Comparison of ENCODE assay signal across 10 mouse cellular contexts in the genomic region with DNA sequence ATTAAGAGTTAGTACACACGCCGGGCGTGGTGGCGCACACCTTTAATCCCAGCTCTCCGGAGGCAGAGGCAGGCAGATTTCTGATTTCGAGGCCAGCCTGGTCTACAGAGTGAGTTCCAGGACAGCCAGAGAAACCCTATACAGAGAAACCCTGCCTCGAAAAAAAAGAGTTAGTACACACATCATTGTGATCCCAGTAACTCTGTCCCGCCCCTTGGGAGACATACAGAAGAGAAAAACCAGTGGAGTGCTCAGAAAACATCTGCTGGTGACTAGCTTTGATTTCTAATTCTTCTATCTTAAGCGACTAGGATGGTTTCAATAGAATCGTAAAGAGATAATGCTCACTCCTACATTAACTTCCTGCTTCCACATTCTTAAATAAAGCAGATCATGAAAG. TPM values are rescaled to one million over a fixed set of nuclear protein-coding genes. Genes with fewer than 3 reads are reported as not detected.
DNase-seq lines count a peak whose midpoint lies in the region; ATAC-seq and TF ChIP-seq lines count a peak whose summit lies in the region.
"Not testable (repeated sequence)": the region's sequence is repeated elsewhere in the genome, so short reads cannot be mapped to it uniquely, and the experiment has no call there.
"Had no signal": no experiment of that assay in that cellular context is flagged by ENCODE, and none has a peak within 500 bp of the region (broad histone marks: within the 10 kb centered on the region; RNA-seq: fewer than 3 reads in every experiment).

No protein-coding gene starts in this region.

- not testable (repeated sequence) for H3K9me3 ChIP-seq in forebrain, embryonic 12.5 days; heart, embryonic 14.5 days (ENCODE audit: control insufficient read depth, low read length); hindbrain, postnatal 0 days (ENCODE audit: low read length); limb, embryonic 12.5 days; lung, embryonic 16.5 days (ENCODE audit: control insufficient read depth, low read length)

- H3K4me3 ChIP-seq in forebrain, embryonic 12.5 days (replicated peaks); limb, embryonic 12.5 days (replicated peaks); lung, embryonic 16.5 days (ENCODE audit: low read length): not testable (repeated sequence)
- H3K4me3 ChIP-seq in heart, embryonic 14.5 days (ENCODE audit: control insufficient read depth in 1 of 2, insufficient read depth in 1 of 2, low read depth in 1 of 2, low read length in 2 of 2) = peak overlapping the region in 1 of 2 experiments; percentile 71; a peak in 1 of 4 replicates
- H3K4me3 ChIP-seq in hindbrain, postnatal 0 days (ENCODE audit: low read length) = peak overlapping the region; percentile 73
- peak overlapping the region; percentile 55 for H3K4me3 ChIP-seq in myocyte
- H3K4me3 ChIP-seq in testis, adult 2 months (ENCODE audit: control insufficient read depth, low read depth, low read length) = 0 out of 2 replicates have a peak overlapping the region, but pooled peaks have one; percentile 6

- not testable (repeated sequence) for H3K36me3 ChIP-seq in forebrain, embryonic 12.5 days (replicated peaks); heart, embryonic 14.5 days (ENCODE audit: control insufficient read depth, insufficient read depth, low read length); hindbrain, postnatal 0 days (ENCODE audit: insufficient read depth, low read length); limb, embryonic 12.5 days; lung, embryonic 16.5 days (ENCODE audit: control insufficient read depth, insufficient read depth, low read length); myocyte (ENCODE audit: control insufficient read depth, insufficient read depth); testis, adult 2 months (ENCODE audit: control insufficient read depth, insufficient read depth, low read length)

- H3K4me1 ChIP-seq in forebrain, embryonic 12.5 days; heart, embryonic 14.5 days (ENCODE audit: control insufficient read depth in 2 of 2, insufficient read depth in 2 of 2, low read length in 2 of 2); hindbrain, postnatal 0 days (ENCODE audit: insufficient read depth, low read length); limb, embryonic 12.5 days (replicated peaks); lung, embryonic 16.5 days (replicated peaks; ENCODE audit: control insufficient read depth, insufficient read depth, low read length); testis, adult 2 months (ENCODE audit: control insufficient read depth, insufficient read depth, low read length): not testable (repeated sequence)

- WGBS in forebrain, embryonic 12.5 days = 82% methylated on average over 10 of the region's 10 CpGs
- WGBS in heart, embryonic 14.5 days = 68% methylated on average over 10 of the region's 10 CpGs
- 75% methylated on average over 10 of the region's 10 CpGs for WGBS in hindbrain, postnatal 0 days
- 78% methylated on average over 10 of the region's 10 CpGs for WGBS in limb, embryonic 12.5 days
- 76% methylated on average over 10 of the region's 10 CpGs for WGBS in lung, embryonic 16.5 days

- H3K9ac ChIP-seq in forebrain, embryonic 12.5 days; heart, embryonic 14.5 days (ENCODE audit: low read length); limb, embryonic 12.5 days (replicated peaks); lung, embryonic 16.5 days (ENCODE audit: low read length): not testable (repeated sequence)
- peak overlapping the region; percentile 74; the same call in 1 of the 2 replicates for H3K9ac ChIP-seq in hindbrain, postnatal 0 days (replicated peaks; ENCODE audit: low read length)

- not testable (repeated sequence) for H3ac ChIP-seq in myocyte (ENCODE audit: control insufficient read depth, insufficient read length)

- TF ChIP-seq POLR2A in myocyte (IDR thresholded peaks at IDR 0.05; ENCODE audit: insufficient read length, low read depth); testis, adult 2 months (IDR thresholded peaks at IDR 0.05; ENCODE audit: control insufficient read depth, low read depth, low read length): not testable (repeated sequence)

- ATAC-seq in cerebellum, adult (ENCODE audit: insufficient number of reproducible peaks, low FRiP score, low TSS enrichment) = 0 out of 2 replicates have a peak, but pooled peaks have one; percentile 3
- ATAC-seq in forebrain, embryonic 12.5 days (ENCODE audit: low FRiP score) = peak; percentile 28; the same call in 1 of the 2 replicates
- ATAC-seq in heart, embryonic 14.5 days (ENCODE audit: insufficient number of reproducible peaks, insufficient read depth, low FRiP score, low read depth); limb, embryonic 12.5 days (ENCODE audit: insufficient number of reproducible peaks, insufficient read depth, low FRiP score, low TSS enrichment, low read depth); lung, embryonic 16.5 days (ENCODE audit: low read depth): not testable (repeated sequence)
- peak; percentile 4; the same call in 1 of the 2 replicates for ATAC-seq in hindbrain, postnatal 0 days

- not testable (repeated sequence) for TF ChIP-seq CTCF in hindbrain, postnatal 0 days (IDR thresholded peaks at IDR 0.05; ENCODE audit: low read depth); testis, adult 2 months (IDR thresholded peaks at IDR 0.05; ENCODE audit: control insufficient read depth, insufficient read depth, insufficient replicate concordance, low read depth, low read length)

- not testable (repeated sequence) for DNase-seq in hindbrain, postnatal 0 days (ENCODE audit: low spot score)

- H3K27me3 ChIP-seq in forebrain, embryonic 12.5 days; heart, embryonic 14.5 days (ENCODE audit: control insufficient read depth, insufficient read depth, low read length); hindbrain, postnatal 0 days (ENCODE audit: insufficient read depth, low read length); limb, embryonic 12.5 days; lung, embryonic 16.5 days (ENCODE audit: control insufficient read depth, insufficient read depth, low read depth, low read length); myocyte (ENCODE audit: control insufficient read depth, insufficient read depth, insufficient read length); testis, adult 2 months (ENCODE audit: control insufficient read depth, insufficient read depth, low read length): not testable (repeated sequence)

- not testable (repeated sequence) for H3K27ac ChIP-seq in forebrain, embryonic 12.5 days; heart, embryonic 14.5 days (replicated peaks in 1 of 2; ENCODE audit: control insufficient read depth in 1 of 2, insufficient read depth in 1 of 2, low read depth in 2 of 2, low read length in 2 of 2); limb, embryonic 12.5 days; lung, embryonic 16.5 days (ENCODE audit: low read length); testis, adult 2 months (ENCODE audit: control insufficient read depth, insufficient read depth, low read depth, low read length)
- 0 out of 2 replicates have a peak overlapping the region, but pooled peaks have one; percentile 4 for H3K27ac ChIP-seq in hindbrain, postnatal 0 days

- 0 out of 2 replicates have a peak overlapping the region, but pooled peaks have one; percentile 74 for H3K4me2 ChIP-seq in forebrain, embryonic 12.5 days
- H3K4me2 ChIP-seq in heart, embryonic 14.5 days (ENCODE audit: low read length) = peak overlapping the region; percentile 75
- peak overlapping the region; percentile 79 for H3K4me2 ChIP-seq in hindbrain, postnatal 0 days (ENCODE audit: low read depth, low read length)
- peak overlapping the region; percentile 72 for H3K4me2 ChIP-seq in limb, embryonic 12.5 days
- peak overlapping the region; percentile 67; the same call in 1 of the 2 replicates for H3K4me2 ChIP-seq in lung, embryonic 16.5 days (ENCODE audit: low read depth, low read length)
- peak overlapping the region; percentile 69 for H3K4me2 ChIP-seq in myocyte (ENCODE audit: low read depth)

- H3K79me2 ChIP-seq in myocyte (ENCODE audit: control insufficient read depth, insufficient read depth) = not testable (repeated sequence)

RNA-seq across cellular contexts. Expression of gene Zfp759, which starts 6.0 kb away (rescaled TPM):
- polyA plus RNA-seq in forebrain, embryonic 12.5 days (2016; fragmentation: Nextera tagmentation; extraction: Ambion mirVana) = 2.2 and 2.9 TPM in 2 replicates
- polyA plus RNA-seq in heart, embryonic 14.5 days (2014; fragmentation: Nextera tagmentation; extraction: Ambion mirVana) = 1.3 and 1.7 TPM in 2 replicates
- 4.8 and 5.9 TPM in 2 replicates for total RNA-seq in hindbrain, postnatal 0 days (2014; rRNA removed)
- 2.2 and 2.5 TPM in 2 replicates for polyA plus RNA-seq in hindbrain, postnatal 0 days (2015; fragmentation: Nextera tagmentation; extraction: Ambion mirVana)
- polyA plus RNA-seq in limb, embryonic 12.5 days (2016; fragmentation: Nextera tagmentation; extraction: Ambion mirVana) = 1.9 and 2.5 TPM in 2 replicates
- 2.0 and 2.3 TPM in 2 replicates for polyA plus RNA-seq in lung, embryonic 16.5 days (2015; fragmentation: Nextera tagmentation; extraction: Ambion mirVana)
- 0.59 TPM for polyA plus RNA-seq in myocyte (2012; fragmentation: generic; extraction: Trizol)
- 3.3 and 3.9 TPM in 2 replicates for polyA plus RNA-seq in testis, adult 2 months (2012; rRNA removed)
- polyA plus RNA-seq: erythroblast, embryonic 14.5 days had no signal

RNA-seq across cellular contexts. Expression of gene Rslcan18, which starts 11.4 kb away (rescaled TPM):
- polyA plus RNA-seq in forebrain, embryonic 12.5 days (2016; fragmentation: Nextera tagmentation; extraction: Ambion mirVana) = 0.19 and 0.23 TPM in 2 replicates
- 0.12 and 0.20 TPM in 2 replicates for polyA plus RNA-seq in heart, embryonic 14.5 days (2014; fragmentation: Nextera tagmentation; extraction: Ambion mirVana)
- total RNA-seq in hindbrain, postnatal 0 days (2014; rRNA removed) = 0.05 TPM in 1 of 2 replicates, not detected in the other
- polyA plus RNA-seq in hindbrain, postnatal 0 days (2015; fragmentation: Nextera tagmentation; extraction: Ambion mirVana) = not detected in 2 replicates
- 0.17 and 0.29 TPM in 2 replicates for polyA plus RNA-seq in limb, embryonic 12.5 days (2016; fragmentation: Nextera tagmentation; extraction: Ambion mirVana)
- 0.11 and 0.46 TPM in 2 replicates for polyA plus RNA-seq in lung, embryonic 16.5 days (2015; fragmentation: Nextera tagmentation; extraction: Ambion mirVana)
- polyA plus RNA-seq in myocyte (2012; fragmentation: generic; extraction: Trizol) = 0.19 TPM
- polyA plus RNA-seq in testis, adult 2 months (2012; rRNA removed) = 0.06 and 0.11 TPM in 2 replicates
- polyA plus RNA-seq: erythroblast, embryonic 14.5 days had no signal

RNA-seq across cellular contexts. Expression of gene Gm28557, which starts 19.1 kb away (rescaled TPM):
- 2.3 and 2.4 TPM in 2 replicates for polyA plus RNA-seq in forebrain, embryonic 12.5 days (2016; fragmentation: Nextera tagmentation; extraction: Ambion mirVana)
- 1.6 and 2.7 TPM in 2 replicates for polyA plus RNA-seq in heart, embryonic 14.5 days (2014; fragmentation: Nextera tagmentation; extraction: Ambion mirVana)
- total RNA-seq in hindbrain, postnatal 0 days (2014; rRNA removed) = 0.43 and 2.7 TPM in 2 replicates
- 0.78 and 1.3 TPM in 2 replicates for polyA plus RNA-seq in hindbrain, postnatal 0 days (2015; fragmentation: Nextera tagmentation; extraction: Ambion mirVana)
- 2.3 and 3.1 TPM in 2 replicates for polyA plus RNA-seq in limb, embryonic 12.5 days (2016; fragmentation: Nextera tagmentation; extraction: Ambion mirVana)
- polyA plus RNA-seq in lung, embryonic 16.5 days (2015; fragmentation: Nextera tagmentation; extraction: Ambion mirVana) = 3.3 and 3.4 TPM in 2 replicates
- 0.94 TPM for polyA plus RNA-seq in myocyte (2012; fragmentation: generic; extraction: Trizol)
- 0.71 and 0.72 TPM in 2 replicates for polyA plus RNA-seq in testis, adult 2 months (2012; rRNA removed)

RNA-seq across cellular contexts. Expression of gene Zfp708, which starts 29.7 kb away (rescaled TPM):
- 9.4 and 10.0 TPM in 2 replicates for polyA plus RNA-seq in forebrain, embryonic 12.5 days (2016; fragmentation: Nextera tagmentation; extraction: Ambion mirVana)
- polyA plus RNA-seq in heart, embryonic 14.5 days (2014; fragmentation: Nextera tagmentation; extraction: Ambion mirVana) = 3.8 and 4.0 TPM in 2 replicates
- total RNA-seq in hindbrain, postnatal 0 days (2014; rRNA removed) = 1.8 and 4.2 TPM in 2 replicates
- polyA plus RNA-seq in hindbrain, postnatal 0 days (2015; fragmentation: Nextera tagmentation; extraction: Ambion mirVana) = 3.9 and 4.6 TPM in 2 replicates
- 8.4 and 8.7 TPM in 2 replicates for polyA plus RNA-seq in limb, embryonic 12.5 days (2016; fragmentation: Nextera tagmentation; extraction: Ambion mirVana)
- polyA plus RNA-seq in lung, embryonic 16.5 days (2015; fragmentation: Nextera tagmentation; extraction: Ambion mirVana) = 4.7 and 5.5 TPM in 2 replicates
- polyA plus RNA-seq in myocyte (2012; fragmentation: generic; extraction: Trizol) = 0.11 TPM
- polyA plus RNA-seq in testis, adult 2 months (2012; rRNA removed) = 0.05 and 0.16 TPM in 2 replicates
- polyA plus RNA-seq: erythroblast, embryonic 14.5 days; large intestine, adult 2 months had no signal

RNA-seq across cellular contexts. Expression of gene Rsl1, which starts 45.5 kb away (rescaled TPM):
- polyA plus RNA-seq in forebrain, embryonic 12.5 days (2016; fragmentation: Nextera tagmentation; extraction: Ambion mirVana) = 4.4 and 5.1 TPM in 2 replicates
- polyA plus RNA-seq in heart, embryonic 14.5 days (2014; fragmentation: Nextera tagmentation; extraction: Ambion mirVana) = 3.6 and 3.8 TPM in 2 replicates
- 3.0 and 7.3 TPM in 2 replicates for total RNA-seq in hindbrain, postnatal 0 days (2014; rRNA removed)
- polyA plus RNA-seq in hindbrain, postnatal 0 days (2015; fragmentation: Nextera tagmentation; extraction: Ambion mirVana) = 2.3 and 2.8 TPM in 2 replicates
- 7.6 and 8.1 TPM in 2 replicates for polyA plus RNA-seq in limb, embryonic 12.5 days (2016; fragmentation: Nextera tagmentation; extraction: Ambion mirVana)
- polyA plus RNA-seq in lung, embryonic 16.5 days (2015; fragmentation: Nextera tagmentation; extraction: Ambion mirVana) = 8.5 and 9.7 TPM in 2 replicates
- polyA plus RNA-seq in myocyte (2012; fragmentation: generic; extraction: Trizol) = 0.41 TPM
- 0.37 and 0.77 TPM in 2 replicates for polyA plus RNA-seq in testis, adult 2 months (2012; rRNA removed)
- polyA plus RNA-seq: erythroblast, embryonic 14.5 days had no signal
